Mouse (Mus musculus): ENCODE measurements around the gene Smg6.

GRCm38 (mm10) chr11:75119298-75119697, 193.7 kb downstream of the Smg6 start:
- TF ChIP-seq CTCF (conservative IDR thresholded peaks at IDR 0.05; ENCODE audit: low read length) (no peak), NANOG (IDR thresholded peaks at IDR 0.05; ENCODE audit: borderline replicate concordance, low read length) (no peak), POU5F1 (IDR thresholded peaks at IDR 0.05; ENCODE audit: borderline replicate concordance, low read length) (no peak)

All from E14TG2a.4 (cell line).